Mouse (Mus musculus) G1E-ER4 (cell line): Measurements from ENCODE around the gene Agbl1. TPM values are rescaled to one million over a fixed set of nuclear protein-coding genes. Genes with fewer than 3 reads are reported as not detected.

Experiments
- GATA1 ChIP-seq: IDR thresholded peaks from one replicate; pipeline ENCODE4 v1.8.0; 2012; ENCODE audit warnings: low read length, inconsistent platforms
- polyA plus RNA-seq: library from polyadenylated mRNA; stranded (reverse); fragments of >175 nt; gene quantifications from 2 replicates; pipeline ENCODE4 v1.2.3, GENCODE M21; 2012

Agbl1 gene
- polyA plus RNA-seq, 1 experiment = not detected

DNA sequence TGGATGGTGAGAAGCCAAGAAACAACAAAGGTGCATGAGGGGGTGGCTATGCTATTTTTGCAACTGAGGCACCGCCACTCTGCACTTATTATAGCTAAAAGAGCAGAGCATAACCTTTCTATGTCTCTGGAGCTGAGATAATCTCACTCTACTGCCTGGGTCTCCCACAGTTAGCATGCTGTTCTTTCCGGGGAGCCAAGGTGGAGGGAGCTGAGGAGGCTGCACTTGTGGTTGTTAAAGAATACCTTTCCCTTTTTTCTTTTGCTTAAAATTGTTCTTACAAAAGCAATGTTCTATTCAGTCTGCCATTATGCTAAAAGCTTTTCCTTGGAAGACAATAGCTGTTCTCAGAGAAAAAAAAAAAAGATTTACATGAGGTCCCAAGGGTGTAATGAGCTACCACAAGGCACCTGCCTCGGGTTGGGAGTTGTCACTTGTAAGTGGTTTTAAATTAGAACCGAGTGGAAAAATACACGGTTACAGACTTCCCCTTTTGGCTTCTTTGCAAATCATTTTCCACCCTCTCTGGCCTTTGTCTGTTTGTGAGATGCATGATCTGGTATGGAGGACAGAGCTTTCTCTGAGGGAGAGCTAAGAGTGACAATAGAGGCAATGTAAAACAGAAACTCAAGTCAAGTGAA lies 232.8 kb downstream of the Agbl1 start:
- no peak for TF ChIP-seq GATA1

DNA sequence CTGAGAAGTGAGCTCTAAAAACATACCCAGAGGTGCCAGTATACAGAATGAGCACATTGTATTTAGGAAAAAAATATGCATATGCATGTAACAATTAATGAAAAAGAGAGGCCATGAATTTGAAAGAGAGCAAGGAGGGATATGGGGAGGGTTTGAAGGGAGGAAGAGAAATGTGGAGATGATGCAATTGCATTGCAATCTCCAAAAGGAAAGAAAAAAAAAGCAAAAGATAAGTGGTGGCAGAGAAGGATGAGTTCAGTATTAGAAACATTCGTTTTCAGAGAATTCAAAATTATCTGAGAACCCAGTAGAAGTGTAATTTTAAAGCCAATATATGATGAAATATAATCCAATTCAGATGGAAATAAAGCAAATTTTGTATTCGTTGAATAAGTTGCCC lies 236.7 kb downstream of the Agbl1 start:
- TF ChIP-seq GATA1 = no peak

DNA sequence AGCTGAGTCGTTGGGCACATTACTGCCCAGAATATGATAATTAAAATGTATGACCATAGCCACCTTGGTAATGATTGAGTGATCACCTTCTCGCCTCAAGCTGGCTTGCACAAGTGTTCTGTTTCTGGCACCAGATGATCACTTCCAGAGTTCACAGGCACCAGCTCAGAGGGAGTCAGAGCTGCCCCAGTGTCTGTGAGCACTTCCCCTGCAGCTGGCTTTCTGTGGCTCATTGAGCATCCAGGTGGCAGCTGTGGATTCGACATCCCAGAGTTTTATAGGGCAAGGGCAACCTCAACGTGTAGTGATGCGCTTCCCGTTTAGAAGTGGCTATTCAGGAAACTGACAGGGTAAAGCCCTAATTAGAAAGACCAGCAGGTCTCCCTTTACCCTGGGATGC lies 244.5 kb downstream of the Agbl1 start:
- TF ChIP-seq GATA1 = no peak

DNA sequence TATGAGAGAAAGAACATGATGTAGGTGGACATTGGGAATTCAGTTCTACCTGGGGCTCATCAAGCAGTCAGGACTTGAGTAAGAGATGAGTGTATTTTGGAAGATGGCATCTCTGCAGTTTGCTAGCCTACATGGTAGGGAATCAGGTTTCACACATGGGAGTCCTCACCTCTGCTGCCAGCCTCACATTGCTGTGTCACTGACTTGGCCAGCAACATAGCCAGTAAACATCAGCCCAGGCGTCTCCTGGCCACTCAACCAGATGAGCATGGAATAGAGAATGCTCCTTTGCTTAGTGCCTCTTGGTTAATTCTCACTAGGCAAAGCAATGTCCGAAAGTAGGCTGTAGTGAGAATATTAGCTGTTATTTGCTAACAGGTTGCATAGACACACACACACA lies 255.9 kb downstream of the Agbl1 start:
- no peak for TF ChIP-seq GATA1

DNA sequence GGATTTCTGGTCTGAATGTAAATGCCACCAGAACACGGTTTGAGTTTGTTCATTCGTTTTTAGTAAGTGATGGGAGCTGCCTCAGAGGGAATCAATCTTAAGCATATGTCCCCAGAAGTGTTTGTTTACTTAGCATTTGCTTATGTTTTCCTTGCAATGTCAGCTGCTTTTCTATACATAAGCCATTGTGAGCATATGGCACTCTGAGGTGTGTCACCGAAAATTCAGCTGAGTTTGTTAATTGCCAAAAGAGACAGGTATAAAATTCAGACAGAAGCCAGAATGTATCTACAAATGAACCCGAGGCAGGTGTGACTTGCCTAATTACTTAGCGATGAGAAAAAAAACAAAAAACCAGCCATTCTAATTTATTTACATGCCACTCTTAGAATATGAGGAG lies 257.8 kb downstream of the Agbl1 start:
- no peak for TF ChIP-seq GATA1

DNA sequence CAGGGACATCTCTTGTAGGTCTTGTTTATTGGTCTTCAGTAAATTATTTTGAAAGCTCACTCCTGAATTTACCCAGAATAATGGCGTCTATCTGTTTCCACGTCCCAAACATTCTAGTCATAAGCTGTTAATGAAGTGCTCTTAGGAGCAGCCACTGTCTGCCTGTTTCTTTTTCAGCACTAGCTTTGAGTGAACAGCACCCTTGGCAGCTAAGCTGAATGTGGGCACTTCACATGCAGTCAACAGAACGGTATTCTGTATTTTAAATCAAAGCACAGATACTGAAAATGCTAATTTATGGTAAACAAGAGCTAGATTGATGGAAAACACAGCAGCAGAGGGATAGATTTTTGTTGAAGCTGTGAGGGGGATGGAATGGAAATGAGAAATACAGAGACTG lies 294.6 kb downstream of the Agbl1 start:
- no peak for TF ChIP-seq GATA1

DNA sequence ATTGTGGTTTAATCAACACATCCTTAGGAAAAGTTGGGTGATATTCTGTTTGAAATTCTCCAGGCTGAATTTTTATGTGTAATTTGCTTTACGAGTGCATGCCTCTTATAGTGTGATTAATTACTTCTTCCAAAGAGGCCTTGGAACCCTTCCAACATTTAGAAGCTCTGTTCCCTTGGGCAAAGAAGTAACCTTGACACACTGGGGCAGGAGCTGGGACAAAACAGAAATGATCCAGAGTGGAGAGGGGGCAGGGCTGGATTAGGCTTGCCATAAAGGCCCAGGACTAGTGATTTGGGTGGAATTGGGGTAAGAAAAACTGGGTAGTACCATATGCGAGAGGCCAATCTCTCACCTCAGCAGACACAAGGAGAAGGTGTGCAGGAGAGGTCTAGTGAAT lies 316.8 kb downstream of the Agbl1 start:
- no peak for TF ChIP-seq GATA1

DNA sequence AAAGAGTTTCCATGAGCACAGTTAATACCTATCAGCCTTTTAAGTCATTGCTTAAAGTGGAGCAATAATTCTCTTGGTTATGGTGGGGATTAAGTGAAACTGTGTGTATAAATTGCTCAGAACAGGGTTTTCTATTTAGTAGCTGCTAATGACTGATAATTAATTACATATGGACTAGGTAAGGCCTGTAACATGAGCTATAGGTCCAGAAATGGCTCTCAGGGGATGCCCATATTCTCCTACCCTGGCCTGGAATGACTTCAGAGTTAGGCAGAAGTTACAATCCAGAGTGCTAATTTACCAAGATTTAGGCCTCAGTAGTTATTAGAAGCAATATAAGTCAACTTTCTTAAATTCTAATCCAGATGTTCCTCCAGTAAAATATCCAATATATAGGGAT lies 317.6 kb downstream of the Agbl1 start:
- no peak for TF ChIP-seq GATA1

DNA sequence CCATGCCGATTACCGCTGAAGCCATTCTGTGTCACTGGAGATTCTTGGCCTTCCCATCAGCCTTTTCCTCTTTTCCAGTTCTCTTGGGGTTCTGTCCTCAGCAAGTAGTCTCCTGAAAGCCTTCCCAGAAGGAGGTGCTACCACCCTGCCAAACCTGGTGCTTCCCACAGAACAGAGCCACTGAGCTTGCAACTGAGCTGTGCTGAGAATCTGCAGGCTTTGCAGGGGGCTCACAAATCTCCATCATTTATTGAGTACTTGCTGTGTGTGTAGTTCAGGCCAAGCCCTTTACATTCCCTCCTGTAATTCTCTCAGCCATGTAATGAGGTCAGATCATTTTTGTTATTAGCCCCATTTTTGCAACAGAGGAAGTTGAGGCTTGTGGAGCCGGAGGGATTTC lies 322.2 kb downstream of the Agbl1 start:
- no peak for TF ChIP-seq GATA1

DNA sequence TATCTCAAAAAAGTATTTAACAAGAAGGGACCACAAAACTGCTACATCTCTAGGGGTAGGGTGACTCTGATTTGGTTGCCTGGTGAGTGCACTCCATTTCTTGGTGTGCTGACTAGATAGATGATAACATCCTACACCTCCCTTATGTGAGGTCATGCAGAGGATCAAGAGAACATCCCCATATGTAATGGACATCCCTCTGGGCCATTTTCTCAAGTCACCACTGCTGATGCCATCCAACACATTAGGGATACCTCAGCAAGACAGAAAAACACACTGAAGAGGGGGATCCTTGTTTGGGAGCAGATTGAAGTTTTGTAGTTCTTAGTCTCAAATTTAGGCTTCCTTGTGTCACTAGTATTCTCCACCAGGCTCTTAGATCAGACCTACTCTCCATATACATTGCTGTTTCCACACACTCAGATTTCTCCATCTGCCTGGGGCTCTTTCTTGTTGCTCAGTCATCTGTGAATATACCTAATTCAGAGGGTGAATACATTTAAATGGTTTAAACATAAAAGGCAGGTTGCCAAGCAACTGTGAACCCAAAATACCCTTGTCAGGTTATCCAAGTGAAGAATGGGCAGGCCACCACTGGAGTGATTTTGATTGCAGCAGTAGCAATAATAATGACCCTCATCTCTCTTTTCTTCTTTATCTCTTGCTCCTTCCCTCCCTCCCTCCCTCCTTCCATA lies 331.0 kb downstream of the Agbl1 start:
- no peak for TF ChIP-seq GATA1

DNA sequence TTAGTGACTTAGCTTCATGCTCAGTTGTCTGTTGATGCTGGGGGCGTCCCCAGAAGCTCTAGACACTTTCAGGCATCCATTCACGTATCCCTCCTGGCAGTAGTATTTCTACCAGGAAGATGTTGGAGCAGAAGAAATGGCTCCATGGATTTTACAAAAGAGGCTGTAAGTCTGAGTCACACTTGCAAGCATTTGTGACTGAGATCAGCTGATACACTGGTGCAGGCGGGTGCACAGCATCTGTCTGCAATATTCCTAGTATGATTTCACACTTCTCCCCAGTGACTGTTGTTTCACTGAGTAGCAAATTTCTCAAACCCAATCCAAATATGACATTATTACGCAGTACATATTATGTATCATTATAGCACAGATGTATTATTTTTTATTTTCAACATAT lies 332.8 kb downstream of the Agbl1 start:
- TF ChIP-seq GATA1 = no peak

DNA sequence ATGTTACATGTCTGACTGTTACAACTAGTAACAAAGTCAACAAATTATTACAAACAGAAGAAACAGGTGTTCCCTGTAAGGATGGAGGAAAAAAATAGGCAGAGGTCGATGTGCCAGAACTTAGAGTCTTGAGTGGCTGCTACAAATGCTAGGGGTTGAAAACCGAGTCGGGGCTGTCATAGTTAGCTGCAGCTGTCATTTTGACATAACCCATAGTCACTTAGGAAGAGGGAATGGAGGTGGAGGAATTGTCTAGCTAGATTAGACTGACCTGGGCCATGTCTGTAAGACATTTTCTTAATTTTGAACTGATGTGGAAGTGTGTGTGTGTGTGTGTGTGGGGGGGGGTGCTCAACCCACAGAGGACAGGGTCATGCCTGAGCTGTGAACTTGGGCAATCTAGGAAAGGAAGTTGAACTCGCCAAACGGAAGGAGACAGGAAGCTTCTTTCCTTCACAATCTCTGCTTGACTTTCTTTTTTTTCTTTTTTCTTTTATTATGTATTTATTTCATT lies 364.9 kb downstream of the Agbl1 start:
- TF ChIP-seq GATA1 = no peak

DNA sequence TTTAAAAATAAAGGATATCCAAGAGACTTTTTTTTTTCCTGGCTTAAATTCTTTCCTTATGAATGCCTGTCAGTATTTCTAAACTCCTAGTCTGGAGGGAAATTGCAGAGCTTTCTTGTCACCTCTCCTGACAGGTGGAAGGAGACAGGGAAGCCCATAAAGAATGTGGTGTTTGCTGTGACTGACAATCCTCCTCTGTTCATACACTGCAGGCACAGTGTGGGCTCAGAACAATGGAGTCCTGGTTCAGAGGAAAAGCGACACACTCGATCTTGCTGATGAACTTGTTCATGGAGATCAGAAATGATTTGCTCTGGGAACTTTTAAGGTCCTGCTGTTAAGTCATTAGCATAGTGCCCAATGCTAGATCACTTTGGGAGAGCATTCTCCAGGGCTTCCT lies 368.1 kb downstream of the Agbl1 start:
- TF ChIP-seq GATA1 = no peak

DNA sequence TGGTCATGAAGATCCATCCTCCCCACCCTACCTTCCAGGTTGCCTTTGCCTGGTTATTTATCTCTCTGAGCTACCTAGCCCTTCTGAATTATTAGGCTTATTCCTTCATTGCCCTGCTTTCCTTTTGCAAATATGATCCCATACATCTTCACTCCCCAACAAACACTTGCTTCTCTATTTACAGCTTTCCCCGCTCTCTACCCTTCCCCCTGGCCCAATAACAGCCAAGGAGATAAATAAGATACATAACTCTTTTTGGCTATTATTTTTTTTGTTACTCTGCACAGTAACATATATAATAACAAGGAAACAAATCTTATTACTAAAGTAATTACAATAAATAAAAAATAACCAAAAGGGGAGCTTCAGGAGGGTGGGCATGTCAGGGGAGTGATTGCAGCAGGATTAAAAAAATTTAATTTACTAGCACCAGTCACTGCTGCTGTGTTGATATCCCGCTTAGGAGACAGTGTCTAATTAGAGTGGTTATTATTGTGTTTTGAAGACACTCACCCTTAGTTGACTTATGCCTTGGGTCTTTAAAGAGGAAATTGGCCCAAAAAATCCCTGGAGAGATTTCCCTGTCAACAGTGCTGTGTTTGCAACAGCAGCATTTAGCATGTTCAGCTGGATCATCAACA lies 370.5 kb downstream of the Agbl1 start:
- no peak for TF ChIP-seq GATA1

DNA sequence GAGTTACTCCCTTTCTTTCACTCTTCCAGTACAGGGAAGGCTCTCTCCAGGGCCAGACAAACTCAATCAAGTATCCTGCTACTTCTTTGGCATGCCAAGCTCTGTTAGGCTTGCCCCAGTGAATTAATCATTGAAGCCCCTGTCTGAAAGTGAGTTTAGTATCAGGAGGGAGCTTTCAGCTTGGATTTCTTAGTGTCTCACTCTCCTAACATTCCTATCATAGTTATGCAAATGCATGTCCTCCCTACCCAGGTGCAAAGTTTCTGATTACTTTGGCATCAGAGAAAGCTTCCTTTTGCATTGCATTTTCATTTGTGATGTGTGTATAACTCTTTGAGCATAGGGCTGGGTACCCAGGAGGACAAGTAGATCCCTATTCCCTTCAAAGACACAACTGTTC lies 399.8 kb downstream of the Agbl1 start:
- TF ChIP-seq GATA1 = no peak

DNA sequence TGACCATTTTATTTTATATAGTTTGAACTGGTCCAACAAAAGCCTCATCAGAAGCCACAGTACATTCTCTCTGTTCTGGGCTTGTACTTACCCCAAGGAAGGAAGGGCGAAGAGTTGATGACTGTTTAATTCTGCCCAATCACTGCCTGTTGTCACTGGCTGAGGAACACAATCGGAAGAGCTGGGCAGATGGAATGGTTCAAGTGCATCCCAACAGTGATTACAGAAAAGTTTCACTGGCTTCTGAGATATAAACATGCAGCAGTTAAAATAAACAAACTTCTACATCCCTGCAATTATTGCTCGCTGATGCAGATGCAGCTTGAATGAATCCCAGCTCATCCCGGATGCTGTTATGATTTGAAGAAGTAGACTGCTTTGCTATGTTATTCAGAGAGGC lies 421.3 kb downstream of the Agbl1 start:
- TF ChIP-seq GATA1 = no peak

DNA sequence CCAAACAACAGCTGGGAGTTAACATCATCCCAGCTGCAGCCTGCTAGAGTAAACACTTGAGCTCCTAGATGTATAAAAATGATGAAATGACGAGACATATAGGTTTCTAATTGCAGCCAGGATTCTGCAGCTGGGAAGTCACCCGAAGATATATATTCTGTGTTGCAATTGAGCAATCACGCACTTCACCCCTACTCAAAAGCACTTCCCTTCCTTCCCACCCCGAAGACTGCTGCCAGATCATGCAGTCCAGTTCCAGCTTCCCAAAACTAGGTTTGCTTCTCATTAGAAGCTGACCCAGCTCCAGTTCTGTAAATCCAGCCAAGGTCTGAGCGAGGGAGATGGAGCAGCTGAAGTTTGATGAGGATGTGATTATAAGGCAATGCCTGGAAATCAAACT lies 431.4 kb downstream of the Agbl1 start:
- TF ChIP-seq GATA1 = no peak
